Mouse (Mus musculus) G1E (cell line): ENCODE measurements around the gene Nploc4. TPM values are rescaled to one million over a fixed set of nuclear protein-coding genes. Genes with fewer than 3 reads are reported as not detected.

Source experiments
- ATAC-seq: 2 replicates; pipeline ENCODE4 v1.8.0; 2016; ENCODE audit warnings: mild to moderate bottlenecking; ENCODE audit not compliant: insufficient number of reproducible peaks, poor library complexity, low FRiP score, severe bottlenecking; ENCODE audit errors: extremely low read depth
- DNase-seq: peaks from one replicate; pipeline ENCODE4 v3.0.0; 2012; ENCODE audit warnings: low spot score
- H3K27me3 ChIP-seq: 2 replicates; pipeline ENCODE4 v1.6.1; 2012; ENCODE audit warnings: mild to moderate bottlenecking, low read length, inconsistent platforms; ENCODE audit not compliant: insufficient read depth
- H3K36me3 ChIP-seq: replicated peaks from 2 replicates; pipeline ENCODE3; 2012; ENCODE audit warnings: mild to moderate bottlenecking, inconsistent platforms
- H3K4me1 ChIP-seq: 2 replicates; pipeline ENCODE4 v1.6.1; 2012; ENCODE audit warnings: low read depth, low read length, inconsistent platforms, mixed read lengths; ENCODE audit not compliant: insufficient read depth
- H3K4me3 ChIP-seq: 2 replicates; pipeline ENCODE4 v1.5.1; 2012; ENCODE audit warnings: low read depth, mild to moderate bottlenecking, inconsistent platforms, low read length, moderate library complexity, mixed read lengths
- H3K9me3 ChIP-seq: replicated peaks from 2 replicates; pipeline ENCODE4 v1.6.1; 2012; ENCODE audit warnings: inconsistent platforms
- CTCF ChIP-seq: IDR thresholded peaks from 2 replicates; pipeline ENCODE4 v1.5.1; 2012; ENCODE audit warnings: low read depth, low read length, inconsistent platforms, mixed read lengths
- GATA1 ChIP-seq: IDR thresholded peaks from 2 replicates; pipeline ENCODE4 v1.6.1; 2012; ENCODE audit warnings: borderline replicate concordance, low read length, inconsistent platforms, mixed read lengths
- GATA2 ChIP-seq: IDR thresholded peaks from 2 replicates; pipeline ENCODE4 v1.6.1; 2012; ENCODE audit warnings: low read depth, low read length, inconsistent platforms, borderline replicate concordance
- POLR2AphosphoS5 ChIP-seq: IDR thresholded peaks from 2 replicates; pipeline ENCODE4 v1.6.1; 2012; ENCODE audit warnings: low read depth, low read length, inconsistent platforms; ENCODE audit not compliant: insufficient replicate concordance
- TAL1 ChIP-seq: conservative IDR thresholded peaks from 2 replicates; pipeline ENCODE4 v1.6.1; 2012; ENCODE audit warnings: low read depth, low read length, inconsistent platforms, mixed read lengths
- polyA plus RNA-seq: library from polyadenylated mRNA; stranded (reverse); fragments of >175 nt; gene quantifications from 2 replicates; pipeline ENCODE4 v1.2.3, GENCODE M21; 2012
- total RNA-seq, 2 experiments: library from RNA; stranded (forward) in 1 of 2; stranded (reverse) in 1 of 2; fragments of 200-1000 nt in 1 of 2; fragments of >200 nt in 1 of 2; fragmentation: Nextera tagmentation in 1 of 2; gene quantifications; 2 replicates each; pipeline ENCODE4 v1.2.3; 2014 to 2017

Nploc4 gene
- total and polyA plus RNA-seq, 3 experiments: 42.7 to 72.4 (median 61.7) TPM

- H3K4me1 ChIP-seq: peaks cover 27% of the 10 kb centered on the region
- H3K9me3 ChIP-seq: no peaks in the 10 kb centered on the region
- H3K27me3 ChIP-seq: peaks cover 41% of the 10 kb centered on the region
- DNase-seq (no peak), ATAC-seq (no peak)
- H3K4me3 ChIP-seq: no peak overlapping the region
- H3K36me3 ChIP-seq: peaks cover 44% of the 10 kb centered on the region
- TF ChIP-seq POLR2AphosphoS5 (no peak), CTCF (no peak), GATA2 (no peak), GATA1 (no peak), TAL1 (no peak)
Observed at GRCm38 (mm10) chr11:120366443-120367027, 71.0 kb downstream of the Nploc4 start.

DNA sequence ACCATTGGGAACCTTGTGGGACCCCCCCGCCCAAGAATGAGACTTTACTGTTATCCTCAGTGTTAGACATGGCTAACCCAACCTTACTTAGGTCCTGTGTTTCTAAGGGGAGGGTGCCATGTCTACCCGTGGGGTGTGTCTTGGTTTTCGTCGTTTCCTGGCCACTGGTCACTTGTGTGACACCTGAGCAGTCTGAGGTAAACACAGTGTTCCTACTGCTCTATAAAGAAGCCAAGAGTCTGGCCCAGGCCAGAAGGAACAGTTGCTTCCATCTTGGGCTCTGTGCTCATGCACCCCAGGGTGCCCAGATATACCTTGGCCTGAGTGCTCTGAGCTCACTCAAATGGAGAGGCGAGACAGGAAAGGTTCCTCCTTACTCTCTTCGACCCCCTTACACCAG lies 74.6 kb downstream of the Nploc4 start:
- Histone ChIP-seq H3K4me3 (no peak overlapping the region), H3K4me1 (peaks cover 16% of the 10 kb centered on the region), H3K27me3 (peaks cover 74% of the 10 kb centered on the region), H3K9me3 (no peaks in the 10 kb centered on the region), H3K36me3 (peaks cover 7% of the 10 kb centered on the region)
- ATAC-seq (no peak), DNase-seq (no peak)
- TF ChIP-seq POLR2AphosphoS5 (no peak), CTCF (no peak), GATA1 (no peak), TAL1 (no peak), GATA2 (no peak)

- no peak for ATAC-seq
- Histone ChIP-seq H3K4me1 (peaks cover 17% of the 10 kb centered on the region), H3K27me3 (peaks cover 74% of the 10 kb centered on the region), H3K36me3 (no peaks in the 10 kb centered on the region), H3K9me3 (no peaks in the 10 kb centered on the region), H3K4me3 (no peak within 1 kb of the TSS)
- DNase-seq: no peak
- TF ChIP-seq GATA2: no peak
- no peak for TF ChIP-seq CTCF
- no peak for TF ChIP-seq POLR2AphosphoS5
- no peak for TF ChIP-seq GATA1
- TF ChIP-seq TAL1: no peak
Observed at GRCm38 (mm10) chr11:120361295-120361694, 76.2 kb downstream of the Nploc4 start, which contains the start of gene Fscn2. TSS of gene Fscn2 (plus strand) at chr11:120361534.

GRCm38 (mm10) chr11:120360755-120361154 lies 76.8 kb downstream of the Nploc4 start:
- no peaks in the 10 kb centered on the region for H3K36me3 ChIP-seq
- peaks cover 68% of the 10 kb centered on the region for H3K27me3 ChIP-seq
- DNase-seq (no peak), ATAC-seq (no peak)
- no peak for TF ChIP-seq CTCF
- no peaks in the 10 kb centered on the region for H3K9me3 ChIP-seq
- no peak overlapping the region for H3K4me3 ChIP-seq
- peaks cover 14% of the 10 kb centered on the region for H3K4me1 ChIP-seq

- no peak for ATAC-seq
- H3K4me1 ChIP-seq: peaks cover 19% of the 10 kb centered on the region
Observed at GRCm38 (mm10) chr11:120360062-120360461, 77.4 kb downstream of the Nploc4 start.

GRCm38 (mm10) chr11:120359391-120359790 lies 78.1 kb downstream of the Nploc4 start:
- no peak for ATAC-seq
- Histone ChIP-seq H3K36me3 (no peaks in the 10 kb centered on the region), H3K4me3 (no peak overlapping the region), H3K4me1 (peaks cover 22% of the 10 kb centered on the region), H3K27me3 (peaks cover 57% of the 10 kb centered on the region), H3K9me3 (no peaks in the 10 kb centered on the region)
- TF ChIP-seq TAL1 (no peak), GATA2 (no peak), GATA1 (no peak), CTCF (no peak), POLR2AphosphoS5 (no peak)
- DNase-seq: no peak

More at GRCm38 (mm10) chr11:120360062-120360461, 77.4 kb downstream of the Nploc4 start:
- no peak for TF ChIP-seq GATA2
- TF ChIP-seq CTCF: no peak
- TF ChIP-seq POLR2AphosphoS5: no peak
- TF ChIP-seq TAL1: no peak
- no peak for TF ChIP-seq GATA1
- Histone ChIP-seq H3K4me3 (no peak overlapping the region), H3K9me3 (no peaks in the 10 kb centered on the region), H3K27me3 (peaks cover 64% of the 10 kb centered on the region), H3K36me3 (no peaks in the 10 kb centered on the region)
- DNase-seq: no peak

- no peak for TF ChIP-seq POLR2AphosphoS5
- no peak for TF ChIP-seq CTCF
- no peak for TF ChIP-seq GATA1
- TF ChIP-seq GATA2: no peak
- no peak for TF ChIP-seq TAL1
- DNase-seq (no peak), ATAC-seq (no peak)
- no peaks in the 10 kb centered on the region for H3K9me3 ChIP-seq
- H3K4me3 ChIP-seq: no peak overlapping the region
- H3K36me3 ChIP-seq: no peaks in the 10 kb centered on the region
- H3K27me3 ChIP-seq: peaks cover 49% of the 10 kb centered on the region
- peaks cover 37% of the 10 kb centered on the region for H3K4me1 ChIP-seq
Observed at GRCm38 (mm10) chr11:120357791-120358401, 79.6 kb downstream of the Nploc4 start.
